Mouse (Mus musculus) cerebellum, adult 2 months (tissue): ENCODE data around the gene Kcnmb4.

Experiments used
- CTCF ChIP-seq: fragments of 200-500 bp; IDR thresholded peaks from 2 replicates; pipeline ENCODE4 v1.5.1; 2011; ENCODE audit warnings: low read depth, mild to moderate bottlenecking, control low read depth, low read length, moderate library complexity, borderline replicate concordance; ENCODE audit not compliant: insufficient read depth
- POLR2A ChIP-seq: fragments of 200-500 bp; IDR thresholded peaks from 2 replicates; pipeline ENCODE4 v1.6.1; 2011; ENCODE audit warnings: low read length, control low read depth, borderline replicate concordance; ENCODE audit not compliant: insufficient read depth

- TF ChIP-seq POLR2A (no peak), CTCF (no peak)
Measured at GRCm38 (mm10) chr10:116397973-116398372, 75.7 kb downstream of the Kcnmb4 start.
